Mouse (Mus musculus): ENCODE data around the gene Cdca7. TPM values are rescaled to one million over a fixed set of nuclear protein-coding genes. Genes with fewer than 3 reads are reported as not detected.

Cdca7 gene
- total RNA-seq, 1 experiment from 2014 or later = 192 TPM

GRCm38 (mm10) chr2:72477221-72477620 lies 1.3 kb downstream of the Cdca7 start:
- no peak for ATAC-seq (replicated peaks in 1 of 2; ENCODE audit: insufficient read depth in 1 of 2, low FRiP score in 2 of 2, low TSS enrichment in 1 of 2, low read depth in 1 of 2, poor library complexity in 2 of 2, severe bottlenecking in 2 of 2)

- no peak for ATAC-seq (replicated peaks in 1 of 2; ENCODE audit: insufficient read depth in 1 of 2, low FRiP score in 2 of 2, low TSS enrichment in 1 of 2, low read depth in 1 of 2, poor library complexity in 2 of 2, severe bottlenecking in 2 of 2)
Measured at GRCm38 (mm10) chr2:72478176-72478575, 2.2 kb downstream of the Cdca7 start.

GRCm38 (mm10) chr2:72478921-72479320 lies 3.0 kb downstream of the Cdca7 start:
- no peak for ATAC-seq (replicated peaks in 1 of 2; ENCODE audit: insufficient read depth in 1 of 2, low FRiP score in 2 of 2, low TSS enrichment in 1 of 2, low read depth in 1 of 2, poor library complexity in 2 of 2, severe bottlenecking in 2 of 2)

- ATAC-seq (replicated peaks in 1 of 2; ENCODE audit: insufficient read depth in 1 of 2, low FRiP score in 2 of 2, low TSS enrichment in 1 of 2, low read depth in 1 of 2, poor library complexity in 2 of 2, severe bottlenecking in 2 of 2) = no peak
Measured at GRCm38 (mm10) chr2:72479818-72480217, 3.9 kb downstream of the Cdca7 start.

GRCm38 (mm10) chr2:72491650-72492049 lies 15.7 kb downstream of the Cdca7 start:
- ATAC-seq (replicated peaks in 1 of 2; ENCODE audit: insufficient read depth in 1 of 2, low FRiP score in 2 of 2, low TSS enrichment in 1 of 2, low read depth in 1 of 2, poor library complexity in 2 of 2, severe bottlenecking in 2 of 2) = no peak

- ATAC-seq (replicated peaks in 1 of 2; ENCODE audit: insufficient read depth in 1 of 2, low FRiP score in 2 of 2, low TSS enrichment in 1 of 2, low read depth in 1 of 2, poor library complexity in 2 of 2, severe bottlenecking in 2 of 2) = 0 out of 4 replicates have a peak, but pooled peaks have one; percentile 4 to 17
Measured at GRCm38 (mm10) chr2:72493039-72493438, 17.1 kb downstream of the Cdca7 start.

- no peak for ATAC-seq (replicated peaks in 1 of 2; ENCODE audit: insufficient read depth in 1 of 2, low FRiP score in 2 of 2, low TSS enrichment in 1 of 2, low read depth in 1 of 2, poor library complexity in 2 of 2, severe bottlenecking in 2 of 2)
Measured at GRCm38 (mm10) chr2:72499074-72499721, 23.2 kb downstream of the Cdca7 start.

- ATAC-seq (replicated peaks in 1 of 2; ENCODE audit: insufficient read depth in 1 of 2, low FRiP score in 2 of 2, low TSS enrichment in 1 of 2, low read depth in 1 of 2, poor library complexity in 2 of 2, severe bottlenecking in 2 of 2) = no peak
Measured at GRCm38 (mm10) chr2:72499782-72500411, 23.9 kb downstream of the Cdca7 start.

GRCm38 (mm10) chr2:72502041-72502813 lies 26.3 kb downstream of the Cdca7 start:
- no peak for ATAC-seq (replicated peaks in 1 of 2; ENCODE audit: insufficient read depth in 1 of 2, low FRiP score in 2 of 2, low TSS enrichment in 1 of 2, low read depth in 1 of 2, poor library complexity in 2 of 2, severe bottlenecking in 2 of 2)

GRCm38 (mm10) chr2:72503646-72504045 lies 27.7 kb downstream of the Cdca7 start:
- no peak for ATAC-seq (replicated peaks in 1 of 2; ENCODE audit: insufficient read depth in 1 of 2, low FRiP score in 2 of 2, low TSS enrichment in 1 of 2, low read depth in 1 of 2, poor library complexity in 2 of 2, severe bottlenecking in 2 of 2)

- no peak for ATAC-seq (replicated peaks in 1 of 2; ENCODE audit: insufficient read depth in 1 of 2, low FRiP score in 2 of 2, low TSS enrichment in 1 of 2, low read depth in 1 of 2, poor library complexity in 2 of 2, severe bottlenecking in 2 of 2)
Measured at GRCm38 (mm10) chr2:72507855-72508635, 32.1 kb downstream of the Cdca7 start.

GRCm38 (mm10) chr2:72508891-72509290 lies 32.9 kb downstream of the Cdca7 start:
- no peak for ATAC-seq (replicated peaks in 1 of 2; ENCODE audit: insufficient read depth in 1 of 2, low FRiP score in 2 of 2, low TSS enrichment in 1 of 2, low read depth in 1 of 2, poor library complexity in 2 of 2, severe bottlenecking in 2 of 2)

GRCm38 (mm10) chr2:72515526-72515925 lies 39.6 kb downstream of the Cdca7 start:
- ATAC-seq (replicated peaks in 1 of 2; ENCODE audit: insufficient read depth in 1 of 2, low FRiP score in 2 of 2, low TSS enrichment in 1 of 2, low read depth in 1 of 2, poor library complexity in 2 of 2, severe bottlenecking in 2 of 2) = no peak

- ATAC-seq (replicated peaks in 1 of 2; ENCODE audit: insufficient read depth in 1 of 2, low FRiP score in 2 of 2, low TSS enrichment in 1 of 2, low read depth in 1 of 2, poor library complexity in 2 of 2, severe bottlenecking in 2 of 2) = peak in 1 of 2 experiments; percentile 60; a peak in 1 of 4 replicates
Measured at GRCm38 (mm10) chr2:72515971-72516719, 40.2 kb downstream of the Cdca7 start.

- no peak for ATAC-seq (replicated peaks in 1 of 2; ENCODE audit: insufficient read depth in 1 of 2, low FRiP score in 2 of 2, low TSS enrichment in 1 of 2, low read depth in 1 of 2, poor library complexity in 2 of 2, severe bottlenecking in 2 of 2)
Measured at GRCm38 (mm10) chr2:72516720-72517089, 40.7 kb downstream of the Cdca7 start.

- ATAC-seq (replicated peaks in 1 of 2; ENCODE audit: insufficient read depth in 1 of 2, low FRiP score in 2 of 2, low TSS enrichment in 1 of 2, low read depth in 1 of 2, poor library complexity in 2 of 2, severe bottlenecking in 2 of 2) = no peak
Measured at GRCm38 (mm10) chr2:72524022-72524421, 48.1 kb downstream of the Cdca7 start.

- ATAC-seq (replicated peaks in 1 of 2; ENCODE audit: insufficient read depth in 1 of 2, low FRiP score in 2 of 2, low TSS enrichment in 1 of 2, low read depth in 1 of 2, poor library complexity in 2 of 2, severe bottlenecking in 2 of 2) = no peak
Measured at GRCm38 (mm10) chr2:72525556-72525955, 49.6 kb downstream of the Cdca7 start.
